Mouse (Mus musculus) NIH3T3 (cell line): ENCODE data around the gene Hs2st1.

Experiments
- DNase-seq: peaks from one replicate; pipeline ENCODE4 v3.0.0-alpha.2; 2012; ENCODE audit warnings: low read depth

Gene Hs2st1

GRCm38 (mm10) chr3:144507885-144508284 is 62.1 kb downstream of the Hs2st1 start:
- DNase-seq: no peak

GRCm38 (mm10) chr3:144506213-144506612 is 63.8 kb downstream of the Hs2st1 start:
- peak; percentile 83 for DNase-seq

GRCm38 (mm10) chr3:144501930-144502329 is 68.1 kb downstream of the Hs2st1 start:
- no peak for DNase-seq

GRCm38 (mm10) chr3:144496762-144497161 is 73.2 kb downstream of the Hs2st1 start:
- DNase-seq: peak; percentile 75

- peak; percentile 20 for DNase-seq
These were observed 75.1 kb downstream of the Hs2st1 start for GRCm38 (mm10) chr3:144494838-144495237.

- no peak for DNase-seq
These were observed 81.2 kb downstream of the Hs2st1 start for GRCm38 (mm10) chr3:144488787-144489186.

GRCm38 (mm10) chr3:144480595-144480994 is 89.4 kb downstream of the Hs2st1 start:
- no peak for DNase-seq

- no peak for DNase-seq
These were observed 91.6 kb downstream of the Hs2st1 start for GRCm38 (mm10) chr3:144478427-144478794.

GRCm38 (mm10) chr3:144477707-144478426 is 92.1 kb downstream of the Hs2st1 start:
- no peak for DNase-seq

GRCm38 (mm10) chr3:144475891-144476290 is 94.1 kb downstream of the Hs2st1 start:
- no peak for DNase-seq

- no peak for DNase-seq
These were observed 95.3 kb downstream of the Hs2st1 start for GRCm38 (mm10) chr3:144474726-144475125.

- no peak for DNase-seq
These were observed 98.0 kb downstream of the Hs2st1 start for GRCm38 (mm10) chr3:144471954-144472353.

- no peak for DNase-seq
These were observed 99.1 kb downstream of the Hs2st1 start for GRCm38 (mm10) chr3:144470901-144471300.

- DNase-seq: peak; percentile 54
These were observed 102.5 kb downstream of the Hs2st1 start for GRCm38 (mm10) chr3:144467521-144467920.

GRCm38 (mm10) chr3:144466108-144466678 is 103.8 kb downstream of the Hs2st1 start:
- DNase-seq: peak; percentile 10

GRCm38 (mm10) chr3:144462679-144463078 is 107.3 kb downstream of the Hs2st1 start:
- no peak for DNase-seq

- no peak for DNase-seq
These were observed 109.7 kb downstream of the Hs2st1 start for GRCm38 (mm10) chr3:144460183-144460788.

- no peak for DNase-seq
These were observed 110.7 kb downstream of the Hs2st1 start for GRCm38 (mm10) chr3:144459285-144459697.

- DNase-seq: peak; percentile 82
These were observed 116.1 kb downstream of the Hs2st1 start for GRCm38 (mm10) chr3:144453701-144454430.

GRCm38 (mm10) chr3:144448977-144449376 is 121.0 kb downstream of the Hs2st1 start:
- peak; percentile 47 for DNase-seq

GRCm38 (mm10) chr3:144447917-144448316 is 122.1 kb downstream of the Hs2st1 start:
- no peak for DNase-seq

GRCm38 (mm10) chr3:144446081-144446634 is 123.8 kb downstream of the Hs2st1 start:
- DNase-seq: no peak
